ENCODE assay signal across 7 mouse cellular contexts in the genomic region with DNA sequence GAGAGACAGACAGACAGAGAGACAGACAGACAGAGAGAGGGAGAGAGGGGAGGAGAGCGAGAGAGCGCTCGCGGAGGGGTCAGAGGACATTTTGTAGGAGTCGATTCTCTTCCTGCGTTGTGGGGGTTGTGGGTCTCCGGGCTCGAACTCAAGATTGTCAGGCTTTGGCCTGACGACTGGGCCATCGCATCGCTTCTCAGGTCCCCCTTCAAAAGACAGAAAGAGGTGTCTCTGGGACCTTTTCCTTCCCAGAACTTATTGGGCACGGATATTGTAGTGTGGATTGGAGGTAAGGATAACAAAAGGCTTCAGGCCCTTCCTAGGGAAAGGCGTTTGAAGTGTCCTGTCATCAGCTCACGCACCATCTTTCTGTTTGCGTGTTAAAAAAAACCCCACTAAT. TPM values are rescaled to one million over a fixed set of nuclear protein-coding genes. Genes with fewer than 3 reads are reported as not detected.
DNase-seq lines count a peak whose midpoint lies in the region; ATAC-seq lines count a peak whose summit lies in the region.

No protein-coding gene starts in this region.

- H3K4me1 ChIP-seq in hindbrain, embryonic 12.5 days, result peaks cover 16% of the 10 kb centered on the region

- no peak overlapping the region for H3K27ac ChIP-seq in hindbrain, embryonic 12.5 days

- no peaks in the 10 kb centered on the region for H3K9me3 ChIP-seq in hindbrain, embryonic 12.5 days (replicated peaks)

- WGBS in hindbrain, embryonic 12.5 days, result 5% methylated on average over 15 of the region's 15 CpGs

- ATAC-seq in hindbrain, embryonic 12.5 days (ENCODE audit: low FRiP score), result no peak
- ATAC-seq in activated CD4-positive, CD25-positive, alpha-beta regulatory T cell, adult 4 months, result no peak

- peak overlapping the region; percentile 97 for H3K4me3 ChIP-seq in hindbrain, embryonic 12.5 days

- no peaks in the 10 kb centered on the region for H3K27me3 ChIP-seq in hindbrain, embryonic 12.5 days

- peak overlapping the region; percentile 96 for H3K9ac ChIP-seq in hindbrain, embryonic 12.5 days

- H3K36me3 ChIP-seq in hindbrain, embryonic 12.5 days, result peaks cover 28% of the 10 kb centered on the region

- DNase-seq in spleen, adult 12 weeks (ENCODE audit: low spot score), result peak; percentile 8
- DNase-seq in spleen, postnatal 36 days (ENCODE audit: low spot score in 2 of 2), result no peak
- peak; percentile 16 for DNase-seq in embryo, embryonic 10 days (ENCODE audit: low spot score)
- DNase-seq in mesoderm, embryonic 11.5 days (ENCODE audit: low read depth, low spot score), result peak; percentile 29
- peak; percentile 14 for DNase-seq in thymus, postnatal 25 days

- H3K4me2 ChIP-seq in hindbrain, embryonic 12.5 days (replicated peaks), result peak overlapping the region; percentile 89

RNA-seq across cellular contexts. Expression of gene Ccdc77, which starts 0.9 kb away (rescaled TPM):
- 20.1 and 24.0 TPM in 2 replicates for polyA plus RNA-seq in hindbrain, embryonic 12.5 days (2016; fragmentation: Nextera tagmentation; extraction: Ambion mirVana)
- 1 to 10 TPM; 8.5 to 8.9 TPM for polyA plus RNA-seq in activated CD4-positive, CD25-positive, alpha-beta regulatory T cell, adult 4 months (2017; shearing (Covaris generic))

RNA-seq across cellular contexts. Expression of gene Kdm5a, which starts 1.1 kb away (rescaled TPM):
- polyA plus RNA-seq in hindbrain, embryonic 12.5 days (2016; fragmentation: Nextera tagmentation; extraction: Ambion mirVana), result 59.6 and 62.2 TPM in 2 replicates
- polyA plus RNA-seq in activated CD4-positive, CD25-positive, alpha-beta regulatory T cell, adult 4 months (2017; shearing (Covaris generic)), result 10 to 100 TPM; 65.3 to 71.4 TPM

Comparison
In these comparisons a context has a peak if more than half of its experiments do, and no peak if none do; other contexts are left out.
1. DNase-seq: peak in spleen, adult 12 weeks (single experiment), embryo, embryonic 10 days (single experiment), mesoderm, embryonic 11.5 days (single experiment) and thymus, postnatal 25 days (single experiment); none in spleen, postnatal 36 days (0 of 2).